Mouse (Mus musculus) heart, embryonic 11.5 days (tissue): ENCODE measurements around the gene Serinc3. TPM values are rescaled to one million over a fixed set of nuclear protein-coding genes. Genes with fewer than 3 reads are reported as not detected.
A peak's percentile ranks its signal among the peaks of the same experiment; 100 is the strongest.
"Not testable (repeated sequence)": the region's sequence is repeated elsewhere in the genome, so short reads cannot be mapped to it uniquely, and the experiment has no call there.

Experiments used
- ATAC-seq: fragments of 200-750 bp; cut with Nextera tagmentation; replicated peaks from 2 replicates; pipeline ENCODE4 v1.8.0; 2017; ENCODE audit warnings: moderate library complexity; ENCODE audit not compliant: insufficient number of reproducible peaks, low FRiP score, low TSS enrichment
- H3K27ac ChIP-seq: fragments of 300-500 bp; sonication (generic); 2 replicates; pipeline ENCODE4 v1.5.1; 2014; ENCODE audit warnings: mild to moderate bottlenecking, low read depth, low read length
- H3K27me3 ChIP-seq: fragments of 300-500 bp; sonication (generic); 2 replicates; pipeline ENCODE4 v1.6.1; 2014; ENCODE audit warnings: mild to moderate bottlenecking, low read length, mixed read lengths; ENCODE audit not compliant: control insufficient read depth, insufficient read depth
- H3K36me3 ChIP-seq: fragments of 300-500 bp; sonication (generic); 2 replicates; pipeline ENCODE4 v1.6.1; 2014; ENCODE audit warnings: mild to moderate bottlenecking, low read length, moderate library complexity, mixed read lengths; ENCODE audit not compliant: control insufficient read depth, insufficient read depth
- H3K4me1 ChIP-seq: fragments of 300-500 bp; sonication (generic); 2 replicates; pipeline ENCODE4 v1.6.1; 2014; ENCODE audit warnings: low read length; ENCODE audit not compliant: control insufficient read depth, insufficient read depth
- H3K4me2 ChIP-seq: fragments of 300-500 bp; sonication (generic); 2 replicates; pipeline ENCODE4 v1.6.1; 2014; ENCODE audit warnings: mild to moderate bottlenecking, moderate library complexity
- H3K4me3 ChIP-seq: fragments of 300-500 bp; sonication (generic); 2 replicates; pipeline ENCODE4 v1.5.1; 2014; ENCODE audit warnings: low read depth, low read length
- H3K9ac ChIP-seq: fragments of 300-500 bp; sonication (generic); 2 replicates; pipeline ENCODE4 v1.6.1; 2014; ENCODE audit warnings: mild to moderate bottlenecking, low read depth, low read length, moderate library complexity
- H3K9me3 ChIP-seq: fragments of 300-500 bp; sonication (generic); replicated peaks from 2 replicates; pipeline ENCODE4 v1.6.1; 2016; ENCODE audit warnings: low read length; ENCODE audit not compliant: control insufficient read depth
- WGBS: fragments of 180-500 bp; shearing (Covaris S2); extraction: QIAGEN DNeasy Blood & Tissue Kit; methylation state at CpG from one replicate; pipeline ENCODE4 v1.1.7; 2014; ENCODE audit not compliant: insufficient replicate concordance; 5-methylcytosine and 5-hydroxymethylcytosine counted together
- polyA plus RNA-seq: library from polyadenylated mRNA; unstranded; fragments of >200 nt; fragmentation: Nextera tagmentation; extraction: Ambion mirVana; gene quantifications from 2 replicates; pipeline ENCODE4 v1.2.1, GENCODE M21; 2014

Serinc3 gene
- polyA plus RNA-seq, 1 experiment from 2014 or later, result 77.5 TPM

DNA sequence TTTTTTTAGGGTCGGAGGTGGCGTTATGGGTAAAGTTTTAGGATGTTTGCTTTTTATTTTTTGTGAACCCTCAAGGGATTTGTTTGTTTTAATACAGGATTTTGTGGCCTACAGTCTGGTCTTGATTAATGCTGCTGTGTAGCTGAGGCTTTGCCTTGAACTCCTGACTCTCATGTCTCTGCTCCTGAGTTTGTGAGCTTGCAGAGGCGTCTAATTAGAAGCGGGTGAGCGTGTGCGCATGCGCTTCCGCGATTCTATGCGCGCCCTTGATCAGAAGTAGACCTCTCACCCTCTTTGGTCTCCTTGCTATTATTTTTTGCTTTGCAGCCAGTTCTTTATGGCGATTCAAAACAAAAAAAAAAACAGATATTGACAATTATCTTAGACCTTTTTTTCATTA, 14.5 kb upstream of the Serinc3 start:
- Histone ChIP-seq H3K9ac (peak overlapping the region; percentile 78), H3K4me1 (peaks cover 11% of the 10 kb centered on the region; the same call in 1 of the 2 replicates)

DNA sequence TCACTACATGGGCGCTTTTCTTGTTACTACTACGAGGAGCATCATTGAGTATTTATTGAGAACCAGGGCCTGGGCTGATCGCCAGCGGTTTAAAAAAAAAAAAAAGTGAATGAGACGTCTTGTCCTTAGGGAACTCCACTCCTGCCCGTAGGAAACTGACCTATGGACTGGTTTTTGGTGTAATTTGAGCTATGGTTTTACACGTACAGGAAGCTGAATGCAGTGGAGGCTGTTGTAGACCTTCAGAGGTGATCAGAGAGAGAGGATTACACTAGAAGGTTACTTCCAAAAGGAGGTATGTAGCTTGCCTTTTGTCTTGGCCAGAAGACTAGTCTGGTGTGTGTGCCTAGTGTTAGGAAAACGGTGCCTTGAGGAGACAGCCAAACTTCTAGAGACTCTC, 14.0 kb upstream of the Serinc3 start:
- Histone ChIP-seq H3K4me2 (peak overlapping the region; percentile 65), H3K4me3 (peak overlapping the region; percentile 61), H3K9me3 (no peaks in the 10 kb centered on the region), H3K4me1 (peaks cover 11% of the 10 kb centered on the region; the same call in 1 of the 2 replicates), H3K27ac (peak overlapping the region; percentile 68; the same call in 1 of the 2 replicates), H3K9ac (peak overlapping the region; percentile 78), H3K27me3 (no peaks in the 10 kb centered on the region), H3K36me3 (no peaks in the 10 kb centered on the region)
- WGBS, result 1% methylated on average over 8 of the region's 8 CpGs
- ATAC-seq, result no peak

More for the DNA sequence above, 14.5 kb upstream of the Serinc3 start:
- no peaks in the 10 kb centered on the region for H3K27me3 ChIP-seq
- H3K36me3 ChIP-seq, result no peaks in the 10 kb centered on the region
- H3K9me3 ChIP-seq, result no peaks in the 10 kb centered on the region
- H3K27ac ChIP-seq, result peak overlapping the region; percentile 68; the same call in 1 of the 2 replicates
- ATAC-seq, result no peak
- peak overlapping the region; percentile 65 for H3K4me2 ChIP-seq
- H3K4me3 ChIP-seq, result peak overlapping the region; percentile 61
- 75% methylated on average over 12 of the region's 12 CpGs for WGBS

DNA sequence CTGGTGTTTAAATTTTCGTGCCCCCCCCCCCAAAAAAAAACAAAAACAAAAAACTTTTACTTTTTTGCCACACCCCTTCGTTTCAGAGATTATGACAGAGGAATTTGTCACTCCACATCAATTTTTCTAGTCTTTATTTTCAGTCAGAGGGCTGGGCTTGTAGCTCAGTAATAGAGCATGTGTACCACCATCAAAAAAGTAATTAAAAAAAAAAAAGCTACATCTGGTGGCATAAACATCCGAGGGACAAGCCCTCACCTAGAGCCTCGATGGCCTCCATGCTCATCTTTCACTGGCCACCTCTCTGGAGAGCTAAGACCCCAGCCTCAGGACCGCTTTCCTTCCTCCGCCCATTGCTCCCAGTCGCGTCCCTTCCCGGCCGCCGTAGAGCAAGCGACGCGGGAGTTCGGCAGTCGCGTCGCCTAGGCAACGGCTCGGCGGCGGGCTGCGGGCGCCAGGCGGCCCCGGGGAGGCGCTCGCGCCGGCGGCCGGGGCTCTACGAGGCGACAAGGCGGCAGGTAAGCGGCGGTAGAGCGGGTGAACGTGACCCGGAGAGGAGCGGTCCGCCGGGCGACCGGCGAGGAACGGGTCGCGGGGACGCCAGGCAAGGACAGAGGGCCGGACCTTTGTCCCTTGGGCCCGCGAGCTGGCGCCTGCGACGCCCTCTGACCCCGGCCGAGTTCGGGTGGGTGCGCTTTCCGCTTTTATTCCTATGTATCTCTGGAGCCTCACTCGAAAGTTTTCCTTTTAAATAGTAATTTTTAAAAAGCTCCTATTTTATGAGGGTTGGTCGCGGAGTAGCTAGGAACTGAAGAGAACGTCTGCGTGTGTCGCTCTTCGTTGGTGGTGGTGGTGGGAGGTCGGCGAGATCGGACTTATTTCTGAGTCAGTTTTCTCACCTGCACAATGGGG, 13.3 kb upstream of the Serinc3 start, which contains the start of gene Pkig:
Pkig (plus strand) TSS at position 412 of the 912 bp plus-strand sequence.
- Histone ChIP-seq H3K4me1 (peaks cover 11% of the 10 kb centered on the region; the same call in 1 of the 2 replicates), H3K9me3 (no peaks in the 10 kb centered on the region), H3K4me3 (peak within 1 kb of the TSS; percentile 61), H3K9ac (peak within 1 kb of the TSS; percentile 78), H3K36me3 (no peaks in the 10 kb centered on the region), H3K27ac (peak within 1 kb of the TSS; percentile 68), H3K27me3 (no peaks in the 10 kb centered on the region), H3K4me2 (peak within 1 kb of the TSS; percentile 65)
- peak; percentile 86 for ATAC-seq
- WGBS, result under 1% methylated on average over 69 of the region's 71 CpGs

DNA sequence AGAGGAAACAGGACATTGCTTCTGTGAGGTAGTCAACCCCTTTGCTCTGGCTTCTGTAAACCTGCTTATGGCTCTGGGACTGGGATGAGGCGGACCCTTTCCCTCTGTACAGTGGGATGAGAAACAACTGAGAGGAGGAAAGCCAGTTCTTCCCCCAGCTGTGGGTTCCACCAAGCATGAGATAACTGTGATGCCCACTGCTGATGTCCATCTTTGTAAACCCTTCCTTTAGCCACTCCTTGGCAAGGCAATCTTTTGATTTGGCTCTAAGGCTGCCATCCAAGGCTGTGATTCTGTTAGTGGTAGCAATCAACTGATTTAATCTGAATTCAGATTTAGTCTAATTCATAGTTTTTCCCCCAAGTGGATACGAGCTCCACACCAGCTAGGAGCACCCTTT, 12.6 kb upstream of the Serinc3 start:
- no peaks in the 10 kb centered on the region for H3K36me3 ChIP-seq
- H3K27me3 ChIP-seq, result no peaks in the 10 kb centered on the region
- H3K4me1 ChIP-seq, result peaks cover 11% of the 10 kb centered on the region; the same call in 1 of the 2 replicates
- no peak for ATAC-seq
- 86% methylated on average over 2 of the region's 2 CpGs for WGBS
- H3K9me3 ChIP-seq, result no peaks in the 10 kb centered on the region
- no peak overlapping the region for H3K27ac ChIP-seq
- H3K4me3 ChIP-seq, result no peak overlapping the region
- H3K9ac ChIP-seq, result no peak overlapping the region
- no peak overlapping the region for H3K4me2 ChIP-seq

DNA sequence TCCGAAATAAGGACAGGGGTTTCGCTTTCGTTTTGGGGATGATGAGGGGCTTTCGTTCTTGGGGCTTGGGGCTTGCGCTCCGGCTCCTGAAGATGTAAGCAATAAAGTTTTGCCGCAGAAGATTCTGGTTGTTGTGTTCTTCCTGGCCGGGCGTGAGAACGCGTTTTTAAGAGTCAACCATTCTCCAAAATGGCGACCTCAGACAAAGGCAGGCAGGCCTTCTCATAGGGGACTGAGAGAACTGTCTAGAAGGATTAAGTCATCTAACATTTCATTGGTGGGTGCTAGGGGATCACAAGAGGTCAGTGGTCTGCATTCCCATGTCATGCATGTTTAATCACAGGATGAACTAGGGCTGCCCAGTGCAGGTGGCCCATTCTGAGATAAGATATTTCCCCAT, 10.8 kb upstream of the Serinc3 start:
- not testable (repeated sequence) for H3K4me2 ChIP-seq, H3K27me3 ChIP-seq, H3K27ac ChIP-seq, H3K4me1 ChIP-seq, H3K4me3 ChIP-seq, H3K36me3 ChIP-seq, H3K9me3 ChIP-seq, ATAC-seq, H3K9ac ChIP-seq
- 91% methylated on average over 6 of the region's 12 CpGs for whole genome bisulfite sequencing

DNA sequence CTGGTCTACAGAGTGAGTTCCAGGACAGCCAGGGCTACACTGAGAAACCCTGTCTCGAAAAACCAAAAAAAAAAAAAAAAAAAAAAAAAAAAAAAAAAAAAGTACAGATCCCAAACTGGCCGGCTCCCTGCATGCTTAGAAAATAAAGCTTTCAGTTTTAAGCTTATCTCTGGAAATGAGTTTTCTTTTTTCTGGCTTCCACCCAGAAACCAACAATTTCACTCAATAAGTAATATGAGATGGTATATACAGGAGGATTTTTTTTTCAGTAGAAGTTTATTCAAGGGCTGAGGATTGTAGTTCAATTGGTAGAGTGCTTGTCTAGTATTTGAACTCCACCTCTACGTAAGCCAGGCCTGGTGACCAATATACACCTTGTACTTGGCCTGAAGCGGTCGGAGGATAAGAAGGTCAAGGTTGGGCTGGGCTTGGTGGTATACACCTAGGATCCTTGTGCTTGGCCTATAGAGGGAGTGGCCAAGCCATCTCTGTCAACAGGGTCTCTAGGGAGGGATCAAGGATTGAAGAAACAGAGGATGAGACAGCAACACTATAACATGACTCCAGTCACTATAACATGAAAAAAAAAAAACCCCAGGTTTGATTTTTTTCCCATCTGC, 1.6 kb upstream of the Serinc3 start:
- Histone ChIP-seq H3K9ac (no peak overlapping the region), H3K4me2 (no peak overlapping the region), H3K4me3 (no peak overlapping the region), H3K27ac (no peak overlapping the region), H3K4me1 (peaks cover 14% of the 10 kb centered on the region; the same call in 1 of the 2 replicates), H3K9me3 (peaks cover 7% of the 10 kb centered on the region; the same call in 1 of the 2 replicates), H3K36me3 (no peaks in the 10 kb centered on the region; the same call in 1 of the 2 replicates), H3K27me3 (no peaks in the 10 kb centered on the region)
- 89% methylated on average over 5 of the region's 5 CpGs for whole genome bisulfite sequencing
- no peak for ATAC-seq

DNA sequence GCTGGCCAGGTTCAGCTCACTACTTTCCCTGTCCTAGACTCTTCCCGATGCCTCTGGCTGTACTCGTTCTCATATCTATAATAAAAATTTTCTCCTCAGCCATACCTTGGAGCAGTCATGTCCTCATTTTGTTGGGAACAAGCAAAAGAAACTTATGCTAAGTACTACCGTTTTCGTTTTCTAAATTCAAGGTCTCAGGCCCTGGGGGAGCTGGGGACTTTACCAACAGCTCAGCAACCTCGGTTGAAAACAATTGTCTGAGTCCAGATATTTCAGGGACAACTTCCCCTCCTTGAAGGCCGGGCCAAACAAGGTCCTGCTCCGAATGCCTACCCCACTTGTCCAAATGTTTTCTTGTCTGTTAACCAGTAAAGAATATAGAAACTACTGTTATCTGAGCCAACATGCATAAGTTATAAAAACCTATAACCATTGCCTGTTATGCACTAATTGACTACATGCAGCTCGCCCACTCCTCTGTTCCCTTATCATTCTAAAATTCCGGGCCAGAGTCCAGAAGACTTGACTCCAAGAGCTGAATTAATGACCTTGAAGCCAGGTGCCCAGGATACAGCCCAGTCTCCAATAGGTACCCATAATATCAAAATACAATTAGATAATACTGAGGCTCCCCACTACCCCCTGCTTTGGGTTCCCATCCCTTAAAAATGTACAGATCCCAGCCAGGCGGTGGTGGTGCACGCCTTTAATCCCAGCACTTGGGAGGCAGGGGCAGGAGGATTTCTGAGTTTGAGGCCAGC, 949 bp upstream of the Serinc3 start:
- WGBS, result 69% methylated on average over 11 of the region's 11 CpGs
- Histone ChIP-seq H3K4me3 (no peak overlapping the region), H3K36me3 (no peaks in the 10 kb centered on the region; the same call in 1 of the 2 replicates), H3K4me1 (peaks cover 17% of the 10 kb centered on the region; the same call in 1 of the 2 replicates), H3K27ac (peak overlapping the region; percentile 99), H3K9me3 (peaks cover 7% of the 10 kb centered on the region; the same call in 1 of the 2 replicates), H3K9ac (no peak overlapping the region), H3K4me2 (peak overlapping the region; percentile 69), H3K27me3 (no peaks in the 10 kb centered on the region)
- ATAC-seq, result no peak

DNA sequence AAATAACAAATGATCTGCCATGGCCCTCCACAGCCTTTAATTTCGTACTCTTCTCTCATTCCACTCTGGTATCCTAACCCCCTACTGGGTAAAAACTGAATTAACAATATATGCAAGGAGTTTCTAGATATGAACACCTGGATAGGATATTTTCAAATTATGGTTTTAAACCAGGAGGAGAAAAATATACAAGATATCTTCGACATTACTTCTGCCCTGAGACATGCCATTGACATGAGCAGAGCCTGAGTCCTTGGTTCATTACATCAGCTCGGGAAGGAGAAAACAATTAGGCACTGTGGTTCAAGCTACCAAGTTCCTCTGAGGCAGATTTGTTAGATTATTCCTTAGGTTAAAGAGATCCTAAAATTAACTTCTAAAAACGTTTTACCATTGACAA, 884 bp downstream of the Serinc3 start:
- Histone ChIP-seq H3K27me3 (no peaks in the 10 kb centered on the region), H3K9ac (peak overlapping the region; percentile 97), H3K9me3 (no peaks in the 10 kb centered on the region), H3K36me3 (peaks cover 4% of the 10 kb centered on the region), H3K4me3 (peak overlapping the region; percentile 88), H3K4me2 (peak overlapping the region; percentile 69), H3K4me1 (peaks cover 35% of the 10 kb centered on the region), H3K27ac (peak overlapping the region; percentile 99)
- 11% methylated on average over 4 of the region's 4 CpGs for WGBS
- no peak for ATAC-seq
